Mouse (Mus musculus) embryonic facial prominence, embryonic 11.5 days (tissue): ENCODE measurements around the gene Cnrip1. TPM values are rescaled to one million over a fixed set of nuclear protein-coding genes. Genes with fewer than 3 reads are reported as not detected.

Source experiments
- ATAC-seq: fragments of 200-750 bp; cut with Nextera tagmentation; replicated peaks from 2 replicates; pipeline ENCODE4 v1.8.0; 2017; ENCODE audit warnings: low read depth; ENCODE audit not compliant: insufficient number of reproducible peaks, low FRiP score, low TSS enrichment
- DNase-seq: peaks from one replicate; pipeline ENCODE4 v3.0.0-alpha.2; 2015; ENCODE audit warnings: low spot score
- H3K27ac ChIP-seq: fragments of 300-500 bp; sonication (generic); replicated peaks from 2 replicates; pipeline ENCODE4 v1.5.1; 2014; ENCODE audit warnings: mild to moderate bottlenecking, low read depth, low read length, control low read depth
- H3K27me3 ChIP-seq: fragments of 300-500 bp; sonication (generic); 2 replicates; pipeline ENCODE4 v1.6.1; 2014; ENCODE audit warnings: mild to moderate bottlenecking, low read length, moderate library complexity, mixed read lengths; ENCODE audit not compliant: control insufficient read depth, insufficient read depth
- H3K36me3 ChIP-seq: fragments of 300-500 bp; sonication (generic); replicated peaks from 2 replicates; pipeline ENCODE4 v1.6.1; 2014; ENCODE audit warnings: low read depth, mild to moderate bottlenecking, low read length, moderate library complexity, mixed read lengths; ENCODE audit not compliant: control insufficient read depth, insufficient read depth
- H3K4me1 ChIP-seq: fragments of 300-500 bp; sonication (generic); 2 replicates; pipeline ENCODE4 v1.6.1; 2014; ENCODE audit warnings: low read length, mixed read lengths; ENCODE audit not compliant: control insufficient read depth, insufficient read depth
- H3K4me2 ChIP-seq: fragments of 300-500 bp; sonication (generic); 2 replicates; pipeline ENCODE4 v1.6.1; 2014; ENCODE audit warnings: low read depth, mild to moderate bottlenecking, control low read depth, low read length, moderate library complexity
- H3K4me3 ChIP-seq: fragments of 300-500 bp; sonication (generic); 2 replicates; pipeline ENCODE4 v1.5.1; 2014; ENCODE audit warnings: low read depth, low read length, control low read depth
- H3K9ac ChIP-seq: fragments of 300-500 bp; sonication (generic); replicated peaks from 2 replicates; pipeline ENCODE4 v1.6.1; 2014; ENCODE audit warnings: mild to moderate bottlenecking, control low read depth, low read length
- H3K9me3 ChIP-seq: fragments of 300-500 bp; sonication (generic); replicated peaks from 2 replicates; pipeline ENCODE4 v1.6.1; 2016; ENCODE audit warnings: mild to moderate bottlenecking, low read length, inconsistent platforms, mixed read lengths; ENCODE audit not compliant: control insufficient read depth
- WGBS: fragments of 180-500 bp; shearing (Covaris S2); extraction: QIAGEN DNeasy Blood & Tissue Kit; methylation state at CpG from one replicate; pipeline ENCODE4 v1.1.7; 2014; 5-methylcytosine and 5-hydroxymethylcytosine counted together
- polyA plus RNA-seq: library from polyadenylated mRNA; unstranded; fragments of >200 nt; fragmentation: Nextera tagmentation; extraction: Ambion mirVana; gene quantifications from 2 replicates; pipeline ENCODE4 v1.2.1, GENCODE M21; 2014

Gene Cnrip1
- polyA plus RNA-seq, 1 experiment from 2014 or later: 16.7 TPM

DNA sequence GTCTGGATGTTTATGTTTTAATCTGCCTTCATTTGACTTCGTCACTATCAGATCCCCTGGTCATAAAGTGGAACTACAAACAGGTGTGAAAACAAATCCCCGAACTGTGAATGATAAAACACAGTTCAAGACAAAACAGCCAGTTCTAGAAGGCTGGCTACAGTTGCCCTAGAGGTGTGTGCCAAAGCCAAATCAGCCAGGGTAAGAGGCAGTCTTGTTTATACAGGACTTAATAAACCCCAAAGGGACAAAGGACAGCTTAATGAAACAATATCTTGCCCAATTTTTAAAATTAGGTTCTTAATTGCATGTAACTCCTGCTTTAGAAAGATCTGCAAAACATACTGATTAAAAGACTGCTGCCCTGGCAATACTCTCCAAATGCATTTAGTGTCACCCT lies 75.0 kb downstream of the Cnrip1 start:
- Histone ChIP-seq H3K27ac (no peak overlapping the region), H3K4me2 (no peak overlapping the region), H3K36me3 (no peaks in the 10 kb centered on the region), H3K4me1 (no peaks in the 10 kb centered on the region), H3K9ac (no peak overlapping the region), H3K27me3 (no peaks in the 10 kb centered on the region), H3K4me3 (no peak overlapping the region), H3K9me3 (no peaks in the 10 kb centered on the region)
- no peak for DNase-seq
- no peak for ATAC-seq
- WGBS: 52% methylated on average over 2 of the region's 2 CpGs

Other genes with a start within 250 kb of the Cnrip1 start
- gene Fbxo48, start 100.2 kb upstream of the Cnrip1 start, polyA plus RNA-seq: 1.9 and 2.4 TPM in 2 replicates
- gene Plek, start 795 bp downstream of the Cnrip1 start, polyA plus RNA-seq: 6.5 and 7.5 TPM in 2 replicates
- 93.4 and 93.5 TPM in 2 replicates for gene Ppp3r1, start 107.7 kb downstream of the Cnrip1 start, polyA plus RNA-seq
- gene Wdr92, start 130.5 kb downstream of the Cnrip1 start, polyA plus RNA-seq: 35.7 and 37.6 TPM in 2 replicates
- gene Pno1, start 160.0 kb downstream of the Cnrip1 start, polyA plus RNA-seq: 107 and 128 TPM in 2 replicates
- gene C1d, start 206.0 kb downstream of the Cnrip1 start, polyA plus RNA-seq: 132 and 134 TPM in 2 replicates